In the genomic region with DNA sequence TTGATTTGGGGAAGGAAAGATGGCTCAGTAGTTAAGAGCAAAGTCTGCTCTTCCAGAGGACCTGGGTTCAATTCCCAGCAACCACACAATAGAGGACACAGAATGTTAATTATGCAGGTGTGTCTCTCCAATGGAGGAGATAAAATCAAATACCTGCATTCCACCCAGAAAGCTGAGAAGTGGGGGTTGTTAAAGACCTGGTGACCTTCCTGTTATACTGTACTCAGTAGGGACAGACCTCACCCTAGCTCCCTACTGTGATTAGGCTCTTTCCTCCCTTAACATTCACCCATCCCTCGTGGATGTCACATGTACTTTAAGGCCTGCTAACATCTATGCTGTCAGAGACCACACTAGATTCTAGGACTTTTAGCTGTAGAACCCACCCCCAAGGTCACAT, we compare ENCODE assay signal across 24 mouse cellular contexts. TPM values are rescaled to one million over a fixed set of nuclear protein-coding genes. Genes with fewer than 3 reads are reported as not detected.
DNase-seq lines count a peak whose midpoint lies in the region; ATAC-seq and TF ChIP-seq lines count a peak whose summit lies in the region.
"Had no signal": no experiment of that assay in that cellular context is flagged by ENCODE, and none has a peak within 500 bp of the region (broad histone marks: within the 10 kb centered on the region; RNA-seq: fewer than 3 reads in every experiment).

No protein-coding gene starts in this region.

- no peak for TF ChIP-seq CTCF in midbrain, postnatal 0 days (IDR thresholded peaks at IDR 0.05)
- TF ChIP-seq CTCF in ES-Bruce4 (IDR thresholded peaks at IDR 0.05; ENCODE audit: low read depth, low read length), result no peak

- ATAC-seq in midbrain, embryonic 11.5 days (ENCODE audit: low FRiP score), result no peak
- no peak for ATAC-seq in midbrain, postnatal 0 days (ENCODE audit: low FRiP score)
- ATAC-seq in megakaryocyte-erythroid progenitor cell, adult 5-6 weeks (replicated peaks; ENCODE audit: low FRiP score, low TSS enrichment, poor library complexity, severe bottlenecking), result no peak
- no peak for ATAC-seq in hindbrain, embryonic 13.5 days (ENCODE audit: low FRiP score)
- ATAC-seq: forebrain, embryonic 14.5 days; forebrain, embryonic 16.5 days had no signal

- H3K27ac ChIP-seq in midbrain, embryonic 11.5 days (ENCODE audit: low read depth, low read length), result no peak overlapping the region
- H3K27ac ChIP-seq in midbrain, postnatal 0 days (ENCODE audit: low read depth, low read length), result no peak overlapping the region
- peak overlapping the region; percentile 96 for H3K27ac ChIP-seq in ES-Bruce4 (ENCODE audit: insufficient read depth, low read length)
- H3K27ac ChIP-seq in ES-E14 (ENCODE audit: insufficient read depth, low read depth, low read length, poor library complexity, severe bottlenecking), result peak overlapping the region; percentile 86; the same call in 1 of the 2 replicates
- no peak overlapping the region for H3K27ac ChIP-seq in hindbrain, embryonic 13.5 days
- H3K27ac ChIP-seq: embryonic facial prominence, embryonic 13.5 days; embryonic facial prominence, embryonic 15.5 days; forebrain, embryonic 10.5 days; forebrain, embryonic 12.5 days had no signal

- H3K9me3 ChIP-seq in midbrain, embryonic 11.5 days (ENCODE audit: control insufficient read depth, low read length), result no peaks in the 10 kb centered on the region
- no peaks in the 10 kb centered on the region for H3K9me3 ChIP-seq in midbrain, postnatal 0 days (ENCODE audit: low read length)
- H3K9me3 ChIP-seq in ES-Bruce4 (replicated peaks; ENCODE audit: control insufficient read depth, insufficient read depth, low read length, poor library complexity, severe bottlenecking), result peaks cover 5% of the 10 kb centered on the region; the same call in 1 of the 2 replicates
- no peaks in the 10 kb centered on the region for H3K9me3 ChIP-seq in ES-E14 (ENCODE audit: control insufficient read depth, insufficient read depth, low read depth, low read length)
- H3K9me3 ChIP-seq in hindbrain, embryonic 13.5 days, result no peaks in the 10 kb centered on the region
- H3K9me3 ChIP-seq: embryonic facial prominence, embryonic 13.5 days; embryonic facial prominence, embryonic 15.5 days; forebrain, embryonic 10.5 days; forebrain, embryonic 12.5 days had no signal

- no peak overlapping the region for H3K4me3 ChIP-seq in midbrain, embryonic 11.5 days (ENCODE audit: low read depth, low read length)
- no peak overlapping the region for H3K4me3 ChIP-seq in midbrain, postnatal 0 days (ENCODE audit: low read depth, low read length)
- H3K4me3 ChIP-seq in ES-Bruce4 (ENCODE audit: low read depth, low read length) (no peak overlapping the region), ES-E14 (ENCODE audit: insufficient read depth in 1 of 2, low read depth in 1 of 2, low read length in 2 of 2, poor library complexity in 1 of 2, severe bottlenecking in 1 of 2) (peak overlapping the region in 1 of 2 experiments; percentile 27; a peak in 1 of 4 replicates)
- H3K4me3 ChIP-seq in hindbrain, embryonic 13.5 days, result no peak overlapping the region
- H3K4me3 ChIP-seq: embryonic facial prominence, embryonic 13.5 days; embryonic facial prominence, embryonic 15.5 days; erythroblast, embryonic 14.5 days; forebrain, embryonic 10.5 days; forebrain, embryonic 12.5 days had no signal

- H3K9ac ChIP-seq in midbrain, embryonic 11.5 days (ENCODE audit: low read length), result no peak overlapping the region
- no peak overlapping the region for H3K9ac ChIP-seq in midbrain, postnatal 0 days (replicated peaks; ENCODE audit: low read length, poor library complexity, severe bottlenecking)
- H3K9ac ChIP-seq in ES-Bruce4 (ENCODE audit: low read depth, poor library complexity, severe bottlenecking) (peak overlapping the region; percentile 66), ES-E14 (ENCODE audit: insufficient read depth, low read depth, low read length, poor library complexity, severe bottlenecking) (no peak overlapping the region; the same call in 1 of the 2 replicates)
- no peak overlapping the region for H3K9ac ChIP-seq in hindbrain, embryonic 13.5 days
- H3K9ac ChIP-seq: embryonic facial prominence, embryonic 13.5 days; embryonic facial prominence, embryonic 15.5 days; forebrain, embryonic 12.5 days had no signal

- TF ChIP-seq EP300 in ES-Bruce4 (IDR thresholded peaks at IDR 0.05; ENCODE audit: insufficient read depth, low read depth, low read length), result 0 out of 2 replicates have a peak, but pooled peaks have one; percentile 53

- peak; percentile 6 for DNase-seq in midbrain, embryonic 11.5 days (ENCODE audit: low spot score, missing footprints)
- no peak for DNase-seq in midbrain, postnatal 0 days (ENCODE audit: low spot score)
- DNase-seq in ES-E14 (ENCODE audit: low read depth, low spot score), result peak; percentile 75
- DNase-seq in ZHBTc4 (ENCODE audit: low read depth, low spot score), result peak; percentile 94
- no peak for DNase-seq in adrenal gland, postnatal 36 days
- DNase-seq: adrenal gland, adult 8-10 months; adrenal gland, postnatal 14 days; cerebellum, adult 11 months; cerebellum, adult 18-20 months; cerebellum, adult 8-10 months; cerebellum, adult 9-11 months; cerebellum, postnatal 14 days; cerebellum, postnatal 36 days; embryo, embryonic 11 days had no signal

- WGBS in midbrain, embryonic 11.5 days, result 91% methylated on average over 1 of the region's 1 CpGs
- WGBS in midbrain, postnatal 0 days, result 96% methylated on average over 1 of the region's 1 CpGs
- 100% methylated on average over 1 of the region's 1 CpGs for WGBS in hindbrain, embryonic 13.5 days

- peaks cover 9% of the 10 kb centered on the region for H3K4me1 ChIP-seq in midbrain, embryonic 11.5 days (ENCODE audit: control insufficient read depth, insufficient read depth, low read length)
- 0 out of 2 replicates have a peak, but pooled peaks cover 3% of the 10 kb centered on the region for H3K4me1 ChIP-seq in midbrain, postnatal 0 days (ENCODE audit: insufficient read depth, low read length)
- H3K4me1 ChIP-seq in ES-Bruce4 (ENCODE audit: control insufficient read depth, insufficient read depth, low read length), result peaks cover 2% of the 10 kb centered on the region
- peaks cover 8 to 13% of the 10 kb centered on the region in 2 experiments; a peak in 3 of 4 replicates for H3K4me1 ChIP-seq in ES-E14 (ENCODE audit: control insufficient read depth in 2 of 2, insufficient read depth in 2 of 2, low read length in 2 of 2, poor library complexity in 1 of 2)
- H3K4me1 ChIP-seq in hindbrain, embryonic 13.5 days (replicated peaks), result peaks cover 14% of the 10 kb centered on the region

- H3K36me3 ChIP-seq in midbrain, embryonic 11.5 days (ENCODE audit: control insufficient read depth, insufficient read depth, low read length), result peaks cover 13% of the 10 kb centered on the region
- no peaks in the 10 kb centered on the region for H3K36me3 ChIP-seq in midbrain, postnatal 0 days (ENCODE audit: insufficient read depth, low read length)
- H3K36me3 ChIP-seq in ES-Bruce4 (ENCODE audit: control insufficient read depth, insufficient read depth, low read length, poor library complexity, severe bottlenecking) (peaks cover 62% of the 10 kb centered on the region), ES-E14 (ENCODE audit: control insufficient read depth, insufficient read depth, low read length, poor library complexity, severe bottlenecking) (peaks cover 33% of the 10 kb centered on the region)
- H3K36me3 ChIP-seq in hindbrain, embryonic 13.5 days, result peaks cover 43% of the 10 kb centered on the region

- in situ Hi-C loops in ES-E14 (cut with MboI; ENCODE audit: low sequenced_read_pairs in 2 of 2, unreplicated experiment in 2 of 2), result no loop called here

- TF ChIP-seq POLR2A in ES-Bruce4 (IDR thresholded peaks at IDR 0.05; ENCODE audit: insufficient read depth, low read length), result no peak

- H3K27me3 ChIP-seq in midbrain, embryonic 11.5 days (ENCODE audit: control insufficient read depth, insufficient read depth, low read length), result no peaks in the 10 kb centered on the region
- H3K27me3 ChIP-seq in midbrain, postnatal 0 days (ENCODE audit: insufficient read depth, low read length), result no peaks in the 10 kb centered on the region
- no peaks in the 10 kb centered on the region for H3K27me3 ChIP-seq in ES-Bruce4 (ENCODE audit: control insufficient read depth, insufficient read depth, low read length, poor library complexity, severe bottlenecking)
- H3K27me3 ChIP-seq in hindbrain, embryonic 13.5 days, result no peaks in the 10 kb centered on the region
- H3K27me3 ChIP-seq: embryonic facial prominence, embryonic 13.5 days; embryonic facial prominence, embryonic 15.5 days; forebrain, embryonic 12.5 days had no signal

- H3K4me2 ChIP-seq in midbrain, embryonic 11.5 days, result no peak overlapping the region
- H3K4me2 ChIP-seq in midbrain, postnatal 0 days (ENCODE audit: low read depth, low read length, poor library complexity, severe bottlenecking), result no peak overlapping the region
- H3K4me2 ChIP-seq in hindbrain, embryonic 13.5 days, result no peak overlapping the region
- H3K4me2 ChIP-seq: embryonic facial prominence, embryonic 13.5 days; embryonic facial prominence, embryonic 15.5 days; forebrain, embryonic 12.5 days had no signal

TF ChIP-seq in ES-E14, 5 proteins besides CTCF, POLR2A, EP300 and RAD21 (continues in another document):
- TF ChIP-seq MAFK (IDR thresholded peaks at IDR 0.05; ENCODE audit: insufficient read depth, low read depth, low read length) (no peak), ZNF384 (IDR thresholded peaks at IDR 0.05; ENCODE audit: low read depth, low read length) (no peak)

RNA-seq across cellular contexts. Expression of a gene that starts 5.2 kb away (rescaled TPM):
- 82.8 and 85.7 TPM in 2 replicates for polyA plus RNA-seq in midbrain, embryonic 11.5 days (2014; fragmentation: Nextera tagmentation; extraction: Ambion mirVana)
- 25.4 and 29.5 TPM in 2 replicates for total RNA-seq in midbrain, postnatal 0 days (2014; rRNA removed)
- polyA plus RNA-seq in midbrain, postnatal 0 days (2015; fragmentation: Nextera tagmentation; extraction: Ambion mirVana), result 14.3 and 18.0 TPM in 2 replicates
- 293 and 327 TPM in 2 replicates for polyA plus RNA-seq in ES-Bruce4 (2011; ENCODE audit: insufficient read depth, insufficient read length, low read depth, missing spikeins)
- total RNA-seq in ES-E14 (2012; rRNA removed), result 259 and 321 TPM in 2 replicates
- total RNA-seq in adrenal gland, postnatal 36 days (2021), result 10 to 100 TPM; 41.0 to 56.5 TPM
- 97.7 and 117 TPM in 2 replicates for total RNA-seq in megakaryocyte-erythroid progenitor cell, adult 5-6 weeks (2014; fragmentation: Nextera tagmentation)
- total RNA-seq in megakaryocyte-erythroid progenitor cell, adult 5-6 weeks (2017), result 131 and 152 TPM in 2 replicates
- polyA plus RNA-seq in hindbrain, embryonic 13.5 days (2015; fragmentation: Nextera tagmentation; extraction: Ambion mirVana), result 34.6 and 35.5 TPM in 2 replicates

RNA-seq across cellular contexts. Expression of a gene that starts 34.6 kb away (rescaled TPM):
- polyA plus RNA-seq in midbrain, embryonic 11.5 days (2014; fragmentation: Nextera tagmentation; extraction: Ambion mirVana), result 153 and 159 TPM in 2 replicates
- 55.6 and 57.3 TPM in 2 replicates for total RNA-seq in midbrain, postnatal 0 days (2014; rRNA removed)
- polyA plus RNA-seq in midbrain, postnatal 0 days (2015; fragmentation: Nextera tagmentation; extraction: Ambion mirVana), result 123 and 128 TPM in 2 replicates
- 63.0 and 64.7 TPM in 2 replicates for polyA plus RNA-seq in ES-Bruce4 (2011; ENCODE audit: insufficient read depth, insufficient read length, low read depth, missing spikeins)
- total RNA-seq in ES-E14 (2012; rRNA removed), result 117 and 127 TPM in 2 replicates
- total RNA-seq in adrenal gland, postnatal 36 days (2021), result 10 to 100 TPM; 79.1 to 87.2 TPM
- 78.2 and 103 TPM in 2 replicates for total RNA-seq in megakaryocyte-erythroid progenitor cell, adult 5-6 weeks (2014; fragmentation: Nextera tagmentation)
- total RNA-seq in megakaryocyte-erythroid progenitor cell, adult 5-6 weeks (2017), result 129 and 134 TPM in 2 replicates
- 139 and 142 TPM in 2 replicates for polyA plus RNA-seq in hindbrain, embryonic 13.5 days (2015; fragmentation: Nextera tagmentation; extraction: Ambion mirVana)

Comparison
In these comparisons a context has a peak if more than half of its experiments do, and no peak if none do; other contexts are left out.
1. DNase-seq: peak in midbrain, embryonic 11.5 days (single experiment), ES-E14 (single experiment) and ZHBTc4 (single experiment); none in midbrain, postnatal 0 days (single experiment) and adrenal gland, postnatal 36 days (0 of 2).
2. H3K27ac ChIP-seq: peak in ES-Bruce4 (single experiment) and ES-E14 (single experiment); none in midbrain, embryonic 11.5 days (single experiment), midbrain, postnatal 0 days (single experiment) and hindbrain, embryonic 13.5 days (single experiment).